In the genomic region with DNA sequence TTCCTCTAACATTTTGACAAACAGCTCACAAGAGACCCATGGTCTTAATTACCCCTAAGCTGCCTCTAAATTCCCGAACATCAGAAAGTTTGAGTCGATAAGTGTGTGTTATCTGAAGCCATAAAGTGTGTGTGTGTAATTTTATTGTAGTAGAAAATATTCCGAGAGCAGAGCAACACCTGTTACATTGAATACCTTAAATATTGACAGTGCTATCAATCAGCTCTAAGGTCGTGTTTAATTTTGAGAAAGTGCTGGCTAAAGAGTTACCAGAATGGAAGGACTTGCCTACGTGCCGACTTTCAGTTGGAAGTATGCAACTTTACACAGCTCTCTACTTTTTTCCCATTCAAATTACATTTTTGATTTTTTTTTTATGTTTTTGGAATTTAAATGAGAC, we compare ENCODE assay signal across 18 mouse cellular contexts.
DNase-seq lines count a peak whose midpoint lies in the region; ATAC-seq and TF ChIP-seq lines count a peak whose summit lies in the region.
"Had no signal": no experiment of that assay in that cellular context is flagged by ENCODE, and none has a peak within 500 bp of the region (broad histone marks: within the 10 kb centered on the region; RNA-seq: fewer than 3 reads in every experiment).

No protein-coding gene starts in this region.

- peak; percentile 11; the same call in 1 of the 2 replicates for ATAC-seq in lung, embryonic 15.5 days (ENCODE audit: borderline replicate concordance, extremely low read depth, low FRiP score, low TSS enrichment)
- ATAC-seq in liver, embryonic 11.5 days (replicated peaks; ENCODE audit: low FRiP score), result no peak
- peak; percentile 64 for ATAC-seq in liver, embryonic 16.5 days (ENCODE audit: low read depth)
- ATAC-seq: forebrain, embryonic 15.5 days had no signal

- no peak overlapping the region for H3K4me2 ChIP-seq in lung, embryonic 15.5 days
- no peak overlapping the region for H3K4me2 ChIP-seq in liver, embryonic 11.5 days
- H3K4me2 ChIP-seq in liver, embryonic 16.5 days (ENCODE audit: low read depth, low read length), result no peak overlapping the region
- H3K4me2 ChIP-seq: forebrain, embryonic 15.5 days; midbrain, embryonic 12.5 days; neural tube, embryonic 12.5 days had no signal

- H3K4me3 ChIP-seq in lung, embryonic 15.5 days, result no peak overlapping the region
- H3K4me3 ChIP-seq in lung, adult 2 months (replicated peaks; ENCODE audit: extremely low read depth, low read depth, low read length), result no peak overlapping the region
- no peak overlapping the region for H3K4me3 ChIP-seq in liver, embryonic 11.5 days (ENCODE audit: low read depth, low read length)
- no peak overlapping the region for H3K4me3 ChIP-seq in liver, embryonic 16.5 days (ENCODE audit: low read depth, low read length)
- no peak overlapping the region for H3K4me3 ChIP-seq in cerebellum, adult 2 months (replicated peaks; ENCODE audit: insufficient read depth, low read depth, low read length)
- H3K4me3 ChIP-seq: forebrain, embryonic 15.5 days; hindbrain, embryonic 10.5 days; midbrain, embryonic 12.5 days; neural tube, embryonic 12.5 days had no signal

- H3K27me3 ChIP-seq in lung, embryonic 15.5 days, result no peaks in the 10 kb centered on the region
- H3K27me3 ChIP-seq in liver, embryonic 11.5 days (replicated peaks; ENCODE audit: control insufficient read depth, insufficient read depth, low read length), result no peaks in the 10 kb centered on the region
- no peaks in the 10 kb centered on the region for H3K27me3 ChIP-seq in liver, embryonic 16.5 days (ENCODE audit: control insufficient read depth, insufficient read depth, low read depth, low read length)
- H3K27me3 ChIP-seq in cerebellum, adult 2 months (ENCODE audit: control insufficient read depth, insufficient read depth, low read length), result no peaks in the 10 kb centered on the region
- H3K27me3 ChIP-seq: forebrain, embryonic 15.5 days; midbrain, embryonic 12.5 days; neural tube, embryonic 12.5 days had no signal

- H3K36me3 ChIP-seq in lung, embryonic 15.5 days, result no peaks in the 10 kb centered on the region
- H3K36me3 ChIP-seq in liver, embryonic 11.5 days (ENCODE audit: control insufficient read depth, insufficient read depth, low read length), result peaks cover 2% of the 10 kb centered on the region; the same call in 1 of the 2 replicates
- H3K36me3 ChIP-seq in liver, embryonic 16.5 days (ENCODE audit: control insufficient read depth, insufficient read depth), result no peaks in the 10 kb centered on the region
- H3K36me3 ChIP-seq: forebrain, embryonic 15.5 days; midbrain, embryonic 12.5 days; neural tube, embryonic 12.5 days had no signal

- peaks cover 38% of the 10 kb centered on the region for H3K4me1 ChIP-seq in lung, embryonic 15.5 days
- H3K4me1 ChIP-seq in lung, adult 2 months (ENCODE audit: control insufficient read depth, insufficient read depth, low read length), result peaks cover 9% of the 10 kb centered on the region; the same call in 1 of the 2 replicates
- no peaks in the 10 kb centered on the region for H3K4me1 ChIP-seq in liver, embryonic 11.5 days (replicated peaks; ENCODE audit: control insufficient read depth, insufficient read depth, low read length)
- no peaks in the 10 kb centered on the region; the same call in 1 of the 2 replicates for H3K4me1 ChIP-seq in liver, embryonic 16.5 days (ENCODE audit: control insufficient read depth, low read depth, low read length)
- no peaks in the 10 kb centered on the region for H3K4me1 ChIP-seq in cerebellum, adult 2 months (ENCODE audit: control insufficient read depth, insufficient read depth, low read length)
- H3K4me1 ChIP-seq: forebrain, embryonic 15.5 days; hindbrain, embryonic 10.5 days; midbrain, embryonic 12.5 days; neural tube, embryonic 12.5 days had no signal

- H3K9me3 ChIP-seq in lung, embryonic 15.5 days, result no peaks in the 10 kb centered on the region
- no peaks in the 10 kb centered on the region for H3K9me3 ChIP-seq in liver, embryonic 11.5 days (ENCODE audit: control insufficient read depth, low read length)
- H3K9me3 ChIP-seq in liver, embryonic 16.5 days (replicated peaks; ENCODE audit: control insufficient read depth, low read length), result no peaks in the 10 kb centered on the region
- H3K9me3 ChIP-seq: forebrain, embryonic 15.5 days; hindbrain, embryonic 10.5 days; midbrain, embryonic 12.5 days; neural tube, embryonic 12.5 days had no signal

- TF ChIP-seq POLR2A in lung, adult 2 months (IDR thresholded peaks at IDR 0.05; ENCODE audit: borderline replicate concordance, extremely low read depth, low read depth, low read length), result no peak
- TF ChIP-seq POLR2A in cerebellum, adult 2 months (IDR thresholded peaks at IDR 0.05; ENCODE audit: borderline replicate concordance, insufficient read depth, low read length), result no peak

- H3K27ac ChIP-seq in lung, embryonic 15.5 days, result peak overlapping the region; percentile 90
- H3K27ac ChIP-seq in liver, embryonic 11.5 days (ENCODE audit: low read depth, low read length), result peak overlapping the region; percentile 45; the same call in 1 of the 2 replicates
- H3K27ac ChIP-seq in liver, embryonic 16.5 days (ENCODE audit: low read length), result peak overlapping the region; percentile 68
- no peak overlapping the region for H3K27ac ChIP-seq in cerebellum, adult 2 months (ENCODE audit: insufficient read depth, low read length)
- H3K27ac ChIP-seq: forebrain, embryonic 15.5 days; hindbrain, embryonic 10.5 days; kidney, postnatal 0 days; midbrain, embryonic 12.5 days; neural tube, embryonic 12.5 days had no signal

- H3K9ac ChIP-seq in lung, embryonic 15.5 days, result no peak overlapping the region
- no peak overlapping the region for H3K9ac ChIP-seq in liver, embryonic 11.5 days (ENCODE audit: low read depth, low read length)
- H3K9ac ChIP-seq in liver, embryonic 16.5 days (ENCODE audit: low read depth, low read length), result no peak overlapping the region
- H3K9ac ChIP-seq: forebrain, embryonic 15.5 days; midbrain, embryonic 12.5 days; neural tube, embryonic 12.5 days had no signal

- 51% methylated on average over 6 of the region's 6 CpGs for WGBS in lung, embryonic 15.5 days
- WGBS in lung, adult 2 months, result 78% methylated on average over 6 of the region's 6 CpGs
- 75% methylated on average over 6 of the region's 6 CpGs for WGBS in liver, embryonic 11.5 days
- WGBS in liver, embryonic 16.5 days (ENCODE audit: insufficient replicate concordance), result 56% methylated on average over 6 of the region's 6 CpGs
- 91% methylated on average over 6 of the region's 6 CpGs for WGBS in cerebellum, adult 2 months

- no peak for TF ChIP-seq CTCF in lung, adult 2 months (IDR thresholded peaks at IDR 0.05; ENCODE audit: insufficient read depth, low read length)
- TF ChIP-seq CTCF in cerebellum, adult 2 months (IDR thresholded peaks at IDR 0.05; ENCODE audit: borderline replicate concordance, insufficient read depth, low read depth, low read length), result no peak

- DNase-seq in lung, adult 2 months, result no peak
- no peak for DNase-seq in liver, embryonic 11.5 days (ENCODE audit: low spot score)
- DNase-seq in adrenal gland, adult 18-20 months (ENCODE audit: low spot score in 2 of 2), result no peak
- DNase-seq in adrenal gland, postnatal 36 days, result no peak
- no peak for DNase-seq in cerebellum, adult 2 months
- DNase-seq: cerebellum, adult 11 months; cerebellum, postnatal 25 days; embryo, embryonic 11 days; gastrocnemius, postnatal 14 days; heart, adult 18-20 months; right cerebral cortex, adult 18-20 months had no signal
